Mouse (Mus musculus): ENCODE data around the gene Olfr1121.
"Not testable (repeated sequence)": the region's sequence is repeated elsewhere in the genome, so short reads cannot be mapped to it uniquely, and the experiment has no call there.

Gene Olfr1121

GRCm38 (mm10) chr2:87369595-87369994 is at the start of gene Olfr1121:
Gene Olfr1121 (plus strand): TSS chr2:87369895.
- in situ Hi-C loops (cut with MboI, MseI): no loop called here

GRCm38 (mm10) chr2:87354515-87354914 is 15.2 kb upstream of the Olfr1121 start, which contains the start of gene Olfr1120:
Gene Olfr1120 (plus strand): TSS chr2:87354815.
- in situ Hi-C loops (cut with MboI, MseI): no loop called here

- in situ Hi-C loops (cut with MboI, MseI): not testable (repeated sequence)
Observed at GRCm38 (mm10) chr2:87360121-87360520, 9.6 kb upstream of the Olfr1121 start.

DNA sequence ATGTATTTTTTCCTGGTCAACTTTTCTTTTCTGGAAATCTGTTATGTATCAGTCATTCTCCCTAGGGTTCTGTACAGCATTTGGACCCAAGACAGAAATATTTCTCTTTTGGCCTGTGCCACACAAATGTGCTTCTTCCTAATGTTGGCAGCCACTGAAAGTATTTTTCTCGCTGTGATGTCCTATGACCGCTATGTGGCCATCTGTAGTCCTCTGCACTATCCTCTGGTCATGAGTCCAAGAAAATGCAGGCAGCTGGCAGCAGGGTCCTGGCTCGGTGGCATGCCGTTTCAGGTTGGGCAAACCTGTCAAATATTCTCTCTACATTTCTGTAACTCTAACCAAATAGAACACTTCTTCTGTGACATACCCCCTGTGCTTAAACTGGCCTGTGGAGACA is 2.0 kb downstream of the Olfr1121 start:
- in situ Hi-C loops (cut with MboI, MseI): no loop called here

DNA sequence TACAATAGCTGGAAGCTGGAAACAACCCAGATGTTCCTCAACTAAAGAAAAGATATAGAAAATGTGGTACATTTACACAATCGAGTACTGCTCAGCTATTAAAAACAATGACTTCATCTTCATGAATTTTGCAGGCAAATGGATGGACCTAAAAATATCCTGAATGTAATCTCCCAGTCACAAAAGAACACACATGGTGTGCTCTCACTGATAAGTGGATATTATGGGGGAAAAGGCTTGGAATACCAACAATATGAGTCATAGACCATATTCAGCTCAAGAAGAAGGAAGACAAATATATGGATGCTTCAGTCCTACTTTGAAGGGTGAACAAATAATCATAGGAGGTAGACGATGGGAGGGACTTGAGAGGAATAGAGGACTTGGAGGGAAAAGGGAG is 14.2 kb downstream of the Olfr1121 start:
- in situ Hi-C loops (cut with MboI, MseI): no loop called here

- in situ Hi-C loops (cut with MboI, MseI): no loop called here
Observed at GRCm38 (mm10) chr2:87385549-87385948, 15.9 kb downstream of the Olfr1121 start, which contains the start of gene Olfr1122. Gene Olfr1122 (plus strand): TSS chr2:87385849.

DNA sequence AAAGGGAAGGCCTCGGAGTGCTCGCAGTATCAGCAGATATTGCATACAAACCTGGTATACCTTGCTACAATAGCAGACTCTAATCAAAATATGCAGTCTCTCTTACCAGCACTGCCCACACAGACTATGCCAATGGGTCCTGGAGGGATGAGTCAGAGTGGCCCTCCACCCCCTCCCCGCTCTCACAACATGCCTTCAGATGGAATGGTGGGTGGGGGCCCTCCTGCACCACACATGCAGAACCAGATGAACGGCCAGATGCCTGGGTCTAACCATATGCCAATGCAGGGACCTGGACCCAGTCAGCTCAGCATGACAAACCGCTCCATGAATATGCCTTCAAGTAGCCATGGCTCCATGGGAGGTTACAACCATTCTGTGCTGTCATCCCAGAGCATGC is 23.9 kb downstream of the Olfr1121 start:
- in situ Hi-C loops (cut with MboI, MseI): not testable (repeated sequence)

- in situ Hi-C loops (cut with MboI, MseI): not testable (repeated sequence)
Observed at GRCm38 (mm10) chr2:87394686-87395085, 25.0 kb downstream of the Olfr1121 start.

DNA sequence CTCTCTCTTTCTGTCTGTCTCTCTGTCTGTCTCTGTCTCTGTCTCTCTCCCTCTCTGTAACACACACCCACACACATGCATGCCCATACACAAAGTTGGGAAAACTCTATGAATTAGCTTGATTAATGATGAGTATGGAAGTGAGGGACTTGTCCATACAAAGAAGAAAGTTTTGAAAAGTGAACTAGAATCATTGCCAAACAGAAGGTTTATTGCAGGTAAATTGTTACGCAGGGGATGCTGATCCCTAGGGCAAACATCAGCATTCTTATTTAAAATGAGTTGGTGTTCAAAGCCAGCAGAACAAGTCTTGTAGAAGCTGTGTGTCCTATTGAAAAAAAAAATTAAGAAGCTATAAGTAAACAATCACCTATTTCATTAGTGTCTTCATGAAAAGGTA is 46.6 kb downstream of the Olfr1121 start, which contains the start of gene Olfr1123:
Olfr1123 (plus strand) TSS at position 301 of the 400 bp plus-strand sequence.
- in situ Hi-C loops (cut with MboI, MseI): no loop called here
